In genomic region chr3:84648069-84648468, GRCm38 (mm10) we compare ENCODE assay signal across 8 mouse cellular contexts. TPM values are rescaled to one million over a fixed set of nuclear protein-coding genes. Genes with fewer than 3 reads are reported as not detected.
"Had no signal": no experiment of that assay in that cellular context is flagged by ENCODE, and none has a peak within 500 bp of the region (broad histone marks: within the 10 kb centered on the region; RNA-seq: fewer than 3 reads in every experiment).

No protein-coding gene starts in this region.

RNA-seq across cellular contexts. Expression of gene Tmem154, which starts 17.9 kb away (rescaled TPM):
- total RNA-seq: midbrain, postnatal 0 days had no signal

RNA-seq across cellular contexts. Expression of gene Tigd4, which starts 54.7 kb away (rescaled TPM):
- total RNA-seq: megakaryocyte progenitor cell, adult 5-6 weeks; midbrain, postnatal 0 days; monocyte, adult 5-6 weeks had no signal
- polyA plus RNA-seq: midbrain, embryonic 11.5 days; midbrain, embryonic 13.5 days; midbrain, embryonic 15.5 days; midbrain, postnatal 0 days; neural tube, embryonic 13.5 days; thymus, postnatal 0 days had no signal
